ENCODE assay signal across 7 mouse cellular contexts in the genomic region with DNA sequence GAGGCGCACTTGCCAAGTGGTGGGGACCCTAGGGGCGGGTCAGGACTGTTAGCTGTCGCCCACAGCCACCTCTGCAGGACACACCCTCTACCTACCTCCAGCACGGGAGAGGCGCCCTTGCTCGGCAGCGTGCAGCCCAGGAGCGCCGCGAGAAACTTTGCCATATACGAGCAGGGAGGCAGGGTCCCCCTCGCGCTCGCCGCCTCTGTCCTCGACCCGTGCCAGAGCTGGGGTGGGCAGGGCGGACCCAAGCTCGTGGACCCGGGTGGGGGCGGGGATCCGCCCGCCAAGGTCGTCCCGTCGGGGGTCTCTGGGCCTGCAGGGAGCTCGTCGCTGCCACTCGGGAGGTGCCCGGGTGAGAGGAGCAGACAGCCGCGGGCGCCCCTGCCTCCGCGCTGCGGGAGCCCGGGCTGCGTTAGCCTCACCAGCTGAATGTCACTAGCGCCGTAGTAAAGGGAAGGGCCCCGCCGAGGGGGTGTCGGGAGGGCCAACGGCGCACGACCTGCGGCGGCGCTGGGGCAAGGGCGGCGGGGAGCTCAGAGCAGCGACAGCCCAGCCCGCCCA. TPM values are rescaled to one million over a fixed set of nuclear protein-coding genes. Genes with fewer than 3 reads are reported as not detected.
DNase-seq lines count a peak whose midpoint lies in the region; ATAC-seq lines count a peak whose summit lies in the region.

A gene (minus strand): TSS at position 417 of the 564 bp plus-strand sequence.

- no peaks in the 10 kb centered on the region for H3K9me3 ChIP-seq in embryonic facial prominence, embryonic 11.5 days (replicated peaks; ENCODE audit: control insufficient read depth, low read length)
- H3K9me3 ChIP-seq in limb, embryonic 12.5 days, result no peaks in the 10 kb centered on the region
- no peaks in the 10 kb centered on the region for H3K9me3 ChIP-seq in midbrain, embryonic 14.5 days (ENCODE audit: control insufficient read depth, low read length)
- H3K9me3 ChIP-seq in stomach, embryonic 14.5 days (ENCODE audit: control insufficient read depth, low read depth, low read length), result no peaks in the 10 kb centered on the region

- peak within 1 kb of the TSS; percentile 63 for H3K4me3 ChIP-seq in embryonic facial prominence, embryonic 11.5 days (ENCODE audit: low read depth, low read length)
- H3K4me3 ChIP-seq in limb, embryonic 12.5 days (replicated peaks), result peak within 1 kb of the TSS; percentile 73
- peak within 1 kb of the TSS; percentile 69 for H3K4me3 ChIP-seq in midbrain, embryonic 14.5 days (replicated peaks; ENCODE audit: low read depth, low read length)
- H3K4me3 ChIP-seq in stomach, embryonic 14.5 days (ENCODE audit: low read depth, low read length), result peak within 1 kb of the TSS; percentile 61

- peak within 1 kb of the TSS; percentile 98 for H3K4me2 ChIP-seq in embryonic facial prominence, embryonic 11.5 days (ENCODE audit: low read depth, low read length)
- H3K4me2 ChIP-seq in limb, embryonic 12.5 days, result peak within 1 kb of the TSS; percentile 98
- peak within 1 kb of the TSS; percentile 96 for H3K4me2 ChIP-seq in midbrain, embryonic 14.5 days (ENCODE audit: low read length)
- H3K4me2 ChIP-seq in stomach, embryonic 14.5 days (replicated peaks; ENCODE audit: low read depth, low read length), result peak within 1 kb of the TSS; percentile 100

- no peak within 1 kb of the TSS for H3K27ac ChIP-seq in embryonic facial prominence, embryonic 11.5 days (replicated peaks; ENCODE audit: low read depth, low read length)
- H3K27ac ChIP-seq in limb, embryonic 12.5 days, result peak within 1 kb of the TSS; percentile 88
- H3K27ac ChIP-seq in midbrain, embryonic 14.5 days (replicated peaks; ENCODE audit: low read depth, low read length), result peak within 1 kb of the TSS; percentile 87
- H3K27ac ChIP-seq in stomach, embryonic 14.5 days (ENCODE audit: low read length), result no peak within 1 kb of the TSS

- H3K36me3 ChIP-seq in embryonic facial prominence, embryonic 11.5 days (replicated peaks; ENCODE audit: control insufficient read depth, insufficient read depth, low read depth, low read length), result no peaks in the 10 kb centered on the region
- H3K36me3 ChIP-seq in limb, embryonic 12.5 days, result no peaks in the 10 kb centered on the region
- no peaks in the 10 kb centered on the region for H3K36me3 ChIP-seq in midbrain, embryonic 14.5 days (ENCODE audit: control insufficient read depth, insufficient read depth, low read length)
- no peaks in the 10 kb centered on the region for H3K36me3 ChIP-seq in stomach, embryonic 14.5 days (ENCODE audit: control insufficient read depth, insufficient read depth, low read length)

- peaks cover 5% of the 10 kb centered on the region; the same call in 1 of the 2 replicates for H3K27me3 ChIP-seq in embryonic facial prominence, embryonic 11.5 days (ENCODE audit: control insufficient read depth, insufficient read depth, low read length)
- no peaks in the 10 kb centered on the region for H3K27me3 ChIP-seq in limb, embryonic 12.5 days
- peaks cover 17% of the 10 kb centered on the region for H3K27me3 ChIP-seq in midbrain, embryonic 14.5 days (ENCODE audit: control insufficient read depth, insufficient read depth, low read length)
- 0 out of 2 replicates have a peak, but pooled peaks cover 3% of the 10 kb centered on the region for H3K27me3 ChIP-seq in stomach, embryonic 14.5 days (ENCODE audit: control insufficient read depth, insufficient read depth, low read length)

- H3K9ac ChIP-seq in embryonic facial prominence, embryonic 11.5 days (replicated peaks; ENCODE audit: low read length), result peak within 1 kb of the TSS; percentile 53
- H3K9ac ChIP-seq in limb, embryonic 12.5 days (replicated peaks), result peak within 1 kb of the TSS; percentile 59
- H3K9ac ChIP-seq in midbrain, embryonic 14.5 days (replicated peaks; ENCODE audit: low read length), result peak within 1 kb of the TSS; percentile 82
- H3K9ac ChIP-seq in stomach, embryonic 14.5 days (replicated peaks; ENCODE audit: low read depth, low read length), result peak within 1 kb of the TSS; percentile 45

- peaks cover 4% of the 10 kb centered on the region; the same call in 1 of the 2 replicates for H3K4me1 ChIP-seq in embryonic facial prominence, embryonic 11.5 days (ENCODE audit: control insufficient read depth, insufficient read depth, low read length)
- peaks cover 27% of the 10 kb centered on the region for H3K4me1 ChIP-seq in limb, embryonic 12.5 days (replicated peaks)
- H3K4me1 ChIP-seq in midbrain, embryonic 14.5 days (ENCODE audit: control insufficient read depth, insufficient read depth, low read length), result peaks cover 14% of the 10 kb centered on the region
- 0 out of 2 replicates have a peak, but pooled peaks cover 6% of the 10 kb centered on the region for H3K4me1 ChIP-seq in stomach, embryonic 14.5 days (ENCODE audit: control insufficient read depth, insufficient read depth, low read length)

- peak; percentile 93 for ATAC-seq in embryonic facial prominence, embryonic 11.5 days (replicated peaks; ENCODE audit: insufficient number of reproducible peaks, low FRiP score, low TSS enrichment, low read depth)
- peak; percentile 84 for ATAC-seq in limb, embryonic 12.5 days (ENCODE audit: insufficient number of reproducible peaks, insufficient read depth, low FRiP score, low TSS enrichment, low read depth)
- peak; percentile 92 for ATAC-seq in midbrain, embryonic 14.5 days (ENCODE audit: low FRiP score, low TSS enrichment)
- ATAC-seq in stomach, embryonic 14.5 days (ENCODE audit: insufficient number of reproducible peaks, insufficient read depth, low FRiP score, low read depth), result peak; percentile 86

- peak; percentile 73 for DNase-seq in brain, embryonic 18.5 days (ENCODE audit: low read depth, low spot score)
- peak; percentile 91 for DNase-seq in embryonic facial prominence, embryonic 11.5 days (ENCODE audit: low spot score)
- DNase-seq in heart, adult 18-20 months, result peak; percentile 71 to 78
- DNase-seq in kidney, adult 11 months, result peak; percentile 75
- peak; percentile 95 for DNase-seq in midbrain, embryonic 14.5 days

- under 1% methylated on average over 37 of the region's 53 CpGs for WGBS in embryonic facial prominence, embryonic 11.5 days
- WGBS in limb, embryonic 12.5 days, result under 1% methylated on average over 43 of the region's 53 CpGs
- under 1% methylated on average over 46 of the region's 53 CpGs for WGBS in midbrain, embryonic 14.5 days
- WGBS in stomach, embryonic 14.5 days, result 0% methylated on average over 44 of the region's 53 CpGs

RNA-seq across cellular contexts. Expression of the gene that starts here (rescaled TPM):
- 11.8 and 14.2 TPM in 2 replicates for polyA plus RNA-seq in embryonic facial prominence, embryonic 11.5 days (2014; fragmentation: Nextera tagmentation; extraction: Ambion mirVana)
- 10 to 100 TPM; 14.6 to 19.6 TPM for total RNA-seq in heart, adult 18-20 months (2021)
- polyA plus RNA-seq in limb, embryonic 12.5 days (2016; fragmentation: Nextera tagmentation; extraction: Ambion mirVana), result 44.3 and 48.7 TPM in 2 replicates
- 59.5 and 75.6 TPM in 2 replicates for polyA plus RNA-seq in midbrain, embryonic 14.5 days (2014; fragmentation: Nextera tagmentation; extraction: Ambion mirVana)
- 13.9 and 14.8 TPM in 2 replicates for polyA plus RNA-seq in stomach, embryonic 14.5 days (2014; fragmentation: Nextera tagmentation; extraction: Ambion mirVana)

Comparison
In these comparisons a context has a peak if more than half of its experiments do, and no peak if none do; other contexts are left out.
1. H3K27ac ChIP-seq: peak in limb, embryonic 12.5 days (single experiment) and midbrain, embryonic 14.5 days (single experiment); none in embryonic facial prominence, embryonic 11.5 days (single experiment) and stomach, embryonic 14.5 days (single experiment).
2. Peak in every context shown above with its lines, with median percentiles within 50 percentile points of each other: DNase-seq, ATAC-seq, H3K4me2 ChIP-seq, H3K4me3 ChIP-seq and H3K9ac ChIP-seq.